Mouse (Mus musculus) megakaryocyte, embryonic 14.5 days (primary cell): ENCODE measurements around the gene Mup13.
"Not testable (repeated sequence)": the region's sequence is repeated elsewhere in the genome, so short reads cannot be mapped to it uniquely, and the experiment has no call there.

Experiments used
- FLI1 ChIP-seq: IDR thresholded peaks from 2 replicates; pipeline ENCODE4 v1.6.1; 2012; ENCODE audit warnings: low read length, inconsistent platforms, mixed read lengths
- GATA1 ChIP-seq: IDR thresholded peaks from 3 replicates; pipeline ENCODE4 v1.6.1; 2012; ENCODE audit warnings: mixed read lengths, low read length, inconsistent platforms, borderline replicate concordance

GRCm38 (mm10) chr4:61228186-61228585 is at the start of gene Mup13:
- TF ChIP-seq GATA1, FLI1: not testable (repeated sequence)
